Mouse (Mus musculus): ENCODE results near the gene Lgr6. TPM values are rescaled to one million over a fixed set of nuclear protein-coding genes. Genes with fewer than 3 reads are reported as not detected.

Gene Lgr6
- polyA plus RNA-seq, 1 experiment = not detected

DNA sequence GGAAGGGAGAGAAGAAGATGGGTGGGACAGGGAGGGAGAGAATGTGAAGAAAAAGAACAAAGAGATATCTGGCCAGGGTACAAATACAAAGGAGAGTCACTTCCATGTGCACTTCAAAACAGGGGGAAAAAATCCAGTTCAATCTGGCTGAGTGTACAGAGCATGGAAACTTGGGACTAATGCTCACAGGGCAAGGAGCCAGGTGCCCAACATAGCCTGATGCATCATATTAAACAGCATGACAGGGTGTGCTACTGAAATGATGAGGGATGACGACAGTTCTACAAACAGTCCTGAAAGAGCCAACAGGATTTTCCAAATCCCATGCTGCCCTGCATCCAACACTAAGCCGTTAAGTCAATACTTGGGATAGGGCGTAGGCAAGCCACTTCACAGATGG, 155.1 kb downstream of the Lgr6 start:
- Histone ChIP-seq H3K27ac (ENCODE audit: insufficient read depth, low read depth, low read length) (no peak overlapping the region), H3K4me3 (ENCODE audit: insufficient read depth, low read length) (no peak overlapping the region), H3K4me1 (ENCODE audit: control insufficient read depth, insufficient read depth, low read length) (peaks cover 4% of the 10 kb centered on the region)
- TF ChIP-seq CTCF (IDR thresholded peaks at IDR 0.05; ENCODE audit: low read depth, low read length) (no peak), POLR2A (IDR thresholded peaks at IDR 0.05; ENCODE audit: borderline replicate concordance, low read depth, low read length) (no peak)

- Histone ChIP-seq H3K4me3 (ENCODE audit: insufficient read depth, low read length) (no peak overlapping the region), H3K27ac (ENCODE audit: insufficient read depth, low read depth, low read length) (no peak overlapping the region), H3K4me1 (ENCODE audit: control insufficient read depth, insufficient read depth, low read length) (no peaks in the 10 kb centered on the region)
- TF ChIP-seq POLR2A (IDR thresholded peaks at IDR 0.05; ENCODE audit: borderline replicate concordance, low read depth, low read length) = no peak
- no peak for TF ChIP-seq CTCF (IDR thresholded peaks at IDR 0.05; ENCODE audit: low read depth, low read length)
These were observed 157.5 kb downstream of the Lgr6 start for GRCm38 (mm10) chr1:134947590-134947989.

GRCm38 (mm10) chr1:134942898-134943297, 162.2 kb downstream of the Lgr6 start:
- Histone ChIP-seq H3K4me3 (ENCODE audit: insufficient read depth, low read length) (no peak overlapping the region), H3K4me1 (ENCODE audit: control insufficient read depth, insufficient read depth, low read length) (no peaks in the 10 kb centered on the region)

GRCm38 (mm10) chr1:134940863-134941262, 164.2 kb downstream of the Lgr6 start:
- TF ChIP-seq CTCF (IDR thresholded peaks at IDR 0.05; ENCODE audit: low read depth, low read length) = no peak
- Histone ChIP-seq H3K4me3 (ENCODE audit: insufficient read depth, low read length) (no peak overlapping the region), H3K27ac (ENCODE audit: insufficient read depth, low read depth, low read length) (no peak overlapping the region), H3K4me1 (ENCODE audit: control insufficient read depth, insufficient read depth, low read length) (no peaks in the 10 kb centered on the region)

More at GRCm38 (mm10) chr1:134942898-134943297, 162.2 kb downstream of the Lgr6 start:
- no peak overlapping the region for H3K27ac ChIP-seq (ENCODE audit: insufficient read depth, low read depth, low read length)
- no peak for TF ChIP-seq CTCF (IDR thresholded peaks at IDR 0.05; ENCODE audit: low read depth, low read length)
- TF ChIP-seq POLR2A (IDR thresholded peaks at IDR 0.05; ENCODE audit: borderline replicate concordance, low read depth, low read length) = no peak

DNA sequence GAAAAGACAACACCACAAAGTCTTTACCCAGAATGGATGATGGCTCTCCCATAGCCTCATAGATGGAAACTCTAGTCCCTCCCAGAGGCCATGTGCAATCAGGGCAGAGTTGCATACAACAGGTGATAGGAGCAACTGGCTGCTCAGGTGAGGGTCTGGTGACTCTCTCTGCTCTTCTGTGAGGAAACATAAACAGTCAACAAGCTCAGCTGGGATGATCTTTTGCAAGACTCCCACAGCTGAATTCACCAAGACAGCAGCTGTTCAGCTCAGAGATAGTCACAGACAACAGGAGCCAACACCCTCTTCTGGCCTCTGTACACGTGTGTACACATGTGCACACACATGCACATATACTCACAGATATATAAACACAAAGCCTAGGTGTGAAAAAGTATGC, 166.8 kb downstream of the Lgr6 start:
- peaks cover 5% of the 10 kb centered on the region; the same call in 1 of the 2 replicates for H3K4me1 ChIP-seq (ENCODE audit: control insufficient read depth, insufficient read depth, low read length)
- no peak overlapping the region for H3K4me3 ChIP-seq (ENCODE audit: insufficient read depth, low read length)
- H3K27ac ChIP-seq (ENCODE audit: insufficient read depth, low read depth, low read length) = no peak overlapping the region
- no peak for TF ChIP-seq POLR2A (IDR thresholded peaks at IDR 0.05; ENCODE audit: borderline replicate concordance, low read depth, low read length)
- no peak for TF ChIP-seq CTCF (IDR thresholded peaks at IDR 0.05; ENCODE audit: low read depth, low read length)

GRCm38 (mm10) chr1:134936335-134936734, 168.7 kb downstream of the Lgr6 start:
- no peak for TF ChIP-seq POLR2A (IDR thresholded peaks at IDR 0.05; ENCODE audit: borderline replicate concordance, low read depth, low read length)
- Histone ChIP-seq H3K4me1 (ENCODE audit: control insufficient read depth, insufficient read depth, low read length) (peaks cover 7% of the 10 kb centered on the region; the same call in 1 of the 2 replicates), H3K4me3 (ENCODE audit: insufficient read depth, low read length) (no peak overlapping the region), H3K27ac (ENCODE audit: insufficient read depth, low read depth, low read length) (no peak overlapping the region)

Other genes with a start within 250 kb of the Lgr6 start
- 4.6 and 6.9 TPM in 2 replicates for gene Ppp1r12b, start 149.3 kb downstream of the Lgr6 start, polyA plus RNA-seq (2012; ENCODE audit: insufficient read depth, insufficient read length, missing spikeins)
- 20.3 and 33.5 TPM in 2 replicates for gene Ube2t, start 142.7 kb downstream of the Lgr6 start, polyA plus RNA-seq (2012; ENCODE audit: insufficient read depth, insufficient read length, missing spikeins)
- 42.8 and 49.1 TPM in 2 replicates for gene Ptpn7, start 27.4 kb upstream of the Lgr6 start, polyA plus RNA-seq (2012; ENCODE audit: insufficient read depth, insufficient read length, missing spikeins)
- 204 TPM in 2 replicates for gene Arl8a, start 41.5 kb upstream of the Lgr6 start, polyA plus RNA-seq (2012; ENCODE audit: insufficient read depth, insufficient read length, missing spikeins)
- gene Gpr37l1, start 62.4 kb upstream of the Lgr6 start, polyA plus RNA-seq (2012; ENCODE audit: insufficient read depth, insufficient read length, missing spikeins) = not detected in 2 replicates
- gene Elf3, start 153.3 kb upstream of the Lgr6 start, polyA plus RNA-seq (2012; ENCODE audit: insufficient read depth, insufficient read length, missing spikeins) = not detected in 2 replicates
- 207 and 219 TPM in 2 replicates for gene Rnpep, start 178.8 kb upstream of the Lgr6 start, polyA plus RNA-seq (2012; ENCODE audit: insufficient read depth, insufficient read length, missing spikeins)
- 40.7 and 43.0 TPM in 2 replicates for gene Timm17a, start 208.5 kb upstream of the Lgr6 start, polyA plus RNA-seq (2012; ENCODE audit: insufficient read depth, insufficient read length, missing spikeins)
- 0.13 and 0.20 TPM in 2 replicates for gene Lmod1, start 219.5 kb upstream of the Lgr6 start, polyA plus RNA-seq (2012; ENCODE audit: insufficient read depth, insufficient read length, missing spikeins)

All from bone marrow macrophage, adult 2 months (primary cell).